Mouse (Mus musculus): ENCODE measurements around the gene Gsta2. TPM values are rescaled to one million over a fixed set of nuclear protein-coding genes. Genes with fewer than 3 reads are reported as not detected.
"Not testable (repeated sequence)": the region's sequence is repeated elsewhere in the genome, so short reads cannot be mapped to it uniquely, and the experiment has no call there.

The Gsta2 gene
- polyA plus RNA-seq, 1 experiment from 2014 or later, result not detected

- H3K27ac ChIP-seq (ENCODE audit: low read length); H3K9me3 ChIP-seq (replicated peaks; ENCODE audit: control insufficient read depth, low read length, poor library complexity, severe bottlenecking); H3K4me2 ChIP-seq (ENCODE audit: low read length); H3K4me3 ChIP-seq (ENCODE audit: low read depth, low read length); H3K27me3 ChIP-seq (ENCODE audit: control insufficient read depth, insufficient read depth, low read depth, low read length); H3K36me3 ChIP-seq (ENCODE audit: control insufficient read depth, insufficient read depth, low read length); ATAC-seq; H3K4me1 ChIP-seq (ENCODE audit: control insufficient read depth, insufficient read depth, low read length); H3K9ac ChIP-seq (ENCODE audit: low read depth, low read length): not testable (repeated sequence)
- WGBS, result 85% methylated on average over 9 of the region's 9 CpGs
Measured at GRCm38 (mm10) chr9:78343055-78343454, 12.5 kb downstream of the Gsta2 start.

- 89% methylated on average over 4 of the region's 4 CpGs for WGBS
- not testable (repeated sequence) for ATAC-seq; H3K27me3 ChIP-seq (ENCODE audit: control insufficient read depth, insufficient read depth, low read depth, low read length)
Measured at GRCm38 (mm10) chr9:78342494-78342893, 13.1 kb downstream of the Gsta2 start.

GRCm38 (mm10) chr9:78340324-78340723, 15.3 kb downstream of the Gsta2 start:
- WGBS, result 9% methylated on average over 8 of the region's 8 CpGs
- H3K4me3 ChIP-seq (ENCODE audit: low read depth, low read length); H3K27ac ChIP-seq (ENCODE audit: low read length); H3K36me3 ChIP-seq (ENCODE audit: control insufficient read depth, insufficient read depth, low read length); H3K4me1 ChIP-seq (ENCODE audit: control insufficient read depth, insufficient read depth, low read length); H3K27me3 ChIP-seq (ENCODE audit: control insufficient read depth, insufficient read depth, low read depth, low read length); H3K9ac ChIP-seq (ENCODE audit: low read depth, low read length); H3K9me3 ChIP-seq (replicated peaks; ENCODE audit: control insufficient read depth, low read length, poor library complexity, severe bottlenecking): not testable (repeated sequence)
- 0 out of 2 replicates have a peak, but pooled peaks have one; percentile 54 for ATAC-seq
- peak overlapping the region; percentile 31 for H3K4me2 ChIP-seq (ENCODE audit: low read length)

More at GRCm38 (mm10) chr9:78342494-78342893, 13.1 kb downstream of the Gsta2 start:
- not testable (repeated sequence) for H3K36me3 ChIP-seq (ENCODE audit: control insufficient read depth, insufficient read depth, low read length); H3K4me2 ChIP-seq (ENCODE audit: low read length); H3K4me1 ChIP-seq (ENCODE audit: control insufficient read depth, insufficient read depth, low read length); H3K27ac ChIP-seq (ENCODE audit: low read length); H3K9me3 ChIP-seq (replicated peaks; ENCODE audit: control insufficient read depth, low read length, poor library complexity, severe bottlenecking); H3K9ac ChIP-seq (ENCODE audit: low read depth, low read length); H3K4me3 ChIP-seq (ENCODE audit: low read depth, low read length)

- not testable (repeated sequence) for H3K36me3 ChIP-seq (ENCODE audit: control insufficient read depth, insufficient read depth, low read length); H3K9me3 ChIP-seq (replicated peaks; ENCODE audit: control insufficient read depth, low read length, poor library complexity, severe bottlenecking); ATAC-seq; H3K4me1 ChIP-seq (ENCODE audit: control insufficient read depth, insufficient read depth, low read length); H3K4me2 ChIP-seq (ENCODE audit: low read length); H3K27ac ChIP-seq (ENCODE audit: low read length); H3K9ac ChIP-seq (ENCODE audit: low read depth, low read length); H3K27me3 ChIP-seq (ENCODE audit: control insufficient read depth, insufficient read depth, low read depth, low read length); H3K4me3 ChIP-seq (ENCODE audit: low read depth, low read length)
Measured at GRCm38 (mm10) chr9:78337050-78337449, 18.5 kb downstream of the Gsta2 start.

GRCm38 (mm10) chr9:78327289-78327688, 28.3 kb downstream of the Gsta2 start, which contains the start of gene Omt2b:
Gene Omt2b (plus strand): TSS chr9:78327589.
- WGBS, result 100% methylated on average over 1 of the region's 1 CpGs
- H3K27ac ChIP-seq (ENCODE audit: low read length); H3K27me3 ChIP-seq (ENCODE audit: control insufficient read depth, insufficient read depth, low read depth, low read length); H3K4me3 ChIP-seq (ENCODE audit: low read depth, low read length); H3K4me2 ChIP-seq (ENCODE audit: low read length); H3K4me1 ChIP-seq (ENCODE audit: control insufficient read depth, insufficient read depth, low read length); H3K36me3 ChIP-seq (ENCODE audit: control insufficient read depth, insufficient read depth, low read length); H3K9ac ChIP-seq (ENCODE audit: low read depth, low read length); ATAC-seq; H3K9me3 ChIP-seq (replicated peaks; ENCODE audit: control insufficient read depth, low read length, poor library complexity, severe bottlenecking): not testable (repeated sequence)

- H3K27me3 ChIP-seq (ENCODE audit: control insufficient read depth, insufficient read depth, low read depth, low read length), result no peaks in the 10 kb centered on the region
Measured at GRCm38 (mm10) chr9:78319499-78319898, 36.1 kb downstream of the Gsta2 start.

GRCm38 (mm10) chr9:78314696-78315095, 40.9 kb downstream of the Gsta2 start, which contains the start of gene Omt2a:
Gene Omt2a (minus strand): TSS chr9:78314796.
- Histone ChIP-seq H3K4me2 (ENCODE audit: low read length) (no peak within 1 kb of the TSS), H3K4me1 (ENCODE audit: control insufficient read depth, insufficient read depth, low read length) (no peaks in the 10 kb centered on the region), H3K9me3 (replicated peaks; ENCODE audit: control insufficient read depth, low read length, poor library complexity, severe bottlenecking) (no peaks in the 10 kb centered on the region), H3K9ac (ENCODE audit: low read depth, low read length) (no peak within 1 kb of the TSS), H3K36me3 (ENCODE audit: control insufficient read depth, insufficient read depth, low read length) (no peaks in the 10 kb centered on the region), H3K27ac (ENCODE audit: low read length) (no peak within 1 kb of the TSS), H3K4me3 (ENCODE audit: low read depth, low read length) (no peak within 1 kb of the TSS), H3K27me3 (ENCODE audit: control insufficient read depth, insufficient read depth, low read depth, low read length) (no peaks in the 10 kb centered on the region)
- ATAC-seq, result no peak
- WGBS, result 81% methylated on average over 2 of the region's 2 CpGs

More at GRCm38 (mm10) chr9:78319499-78319898, 36.1 kb downstream of the Gsta2 start:
- no peaks in the 10 kb centered on the region for H3K36me3 ChIP-seq (ENCODE audit: control insufficient read depth, insufficient read depth, low read length)
- H3K9me3 ChIP-seq (replicated peaks; ENCODE audit: control insufficient read depth, low read length, poor library complexity, severe bottlenecking), result no peaks in the 10 kb centered on the region
- H3K27ac ChIP-seq (ENCODE audit: low read length), result no peak overlapping the region
- ATAC-seq, result no peak
- no peak overlapping the region for H3K4me2 ChIP-seq (ENCODE audit: low read length)
- H3K9ac ChIP-seq (ENCODE audit: low read depth, low read length), result no peak overlapping the region
- H3K4me3 ChIP-seq (ENCODE audit: low read depth, low read length), result no peak overlapping the region
- 32% methylated on average over 1 of the region's 1 CpGs for WGBS
- no peaks in the 10 kb centered on the region for H3K4me1 ChIP-seq (ENCODE audit: control insufficient read depth, insufficient read depth, low read length)

- H3K9ac ChIP-seq (ENCODE audit: low read depth, low read length); H3K4me2 ChIP-seq (ENCODE audit: low read length); H3K27ac ChIP-seq (ENCODE audit: low read length); ATAC-seq; H3K4me3 ChIP-seq (ENCODE audit: low read depth, low read length); H3K9me3 ChIP-seq (replicated peaks; ENCODE audit: control insufficient read depth, low read length, poor library complexity, severe bottlenecking); H3K36me3 ChIP-seq (ENCODE audit: control insufficient read depth, insufficient read depth, low read length); H3K4me1 ChIP-seq (ENCODE audit: control insufficient read depth, insufficient read depth, low read length); H3K27me3 ChIP-seq (ENCODE audit: control insufficient read depth, insufficient read depth, low read depth, low read length): not testable (repeated sequence)
- 89% methylated on average over 3 of the region's 3 CpGs for WGBS
Measured at GRCm38 (mm10) chr9:78308122-78308521, 47.5 kb downstream of the Gsta2 start.

- not testable (repeated sequence) for H3K27ac ChIP-seq (ENCODE audit: low read length); H3K36me3 ChIP-seq (ENCODE audit: control insufficient read depth, insufficient read depth, low read length); H3K4me3 ChIP-seq (ENCODE audit: low read depth, low read length); H3K9ac ChIP-seq (ENCODE audit: low read depth, low read length); ATAC-seq; H3K9me3 ChIP-seq (replicated peaks; ENCODE audit: control insufficient read depth, low read length, poor library complexity, severe bottlenecking); H3K4me1 ChIP-seq (ENCODE audit: control insufficient read depth, insufficient read depth, low read length); H3K4me2 ChIP-seq (ENCODE audit: low read length); H3K27me3 ChIP-seq (ENCODE audit: control insufficient read depth, insufficient read depth, low read depth, low read length)
- 67% methylated on average over 1 of the region's 1 CpGs for WGBS
Measured at GRCm38 (mm10) chr9:78299143-78299542, 56.4 kb downstream of the Gsta2 start.

All from midbrain, embryonic 16.5 days (tissue).